Mouse (Mus musculus): ENCODE results near the gene Mrpl12.

DNA sequence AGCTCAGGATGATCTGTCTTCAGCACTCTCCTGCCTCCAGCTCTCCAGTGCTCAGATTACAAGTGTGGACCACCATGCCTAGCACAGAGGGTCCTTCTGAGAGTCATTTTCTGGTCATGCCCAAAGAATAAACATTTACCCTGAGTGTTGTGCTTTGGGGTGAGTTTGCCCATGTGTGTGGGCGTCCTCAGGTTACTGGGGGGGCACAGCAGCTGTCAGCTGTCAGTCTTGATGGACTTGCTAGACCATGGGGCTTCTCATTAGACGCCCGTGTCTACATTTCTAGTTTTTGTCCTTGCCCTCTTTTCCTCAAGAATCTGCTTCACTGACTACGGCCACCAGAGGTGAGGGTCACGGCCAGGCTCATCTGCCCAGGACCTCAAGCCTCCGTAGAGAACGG lies 37.2 kb upstream of the Mrpl12 start:
- TF ChIP-seq CTCF (IDR thresholded peaks at IDR 0.05; ENCODE audit: low read depth, low read length): no peak
- no peak for TF ChIP-seq POLR2A (IDR thresholded peaks at IDR 0.05; ENCODE audit: extremely low read depth, insufficient read depth, low read length)
